Mouse (Mus musculus) ES-E14 (cell line): ENCODE measurements around the gene Stxbp1.

Experiments used
- CHD2 ChIP-seq: IDR thresholded peaks from 2 replicates; pipeline ENCODE4 v1.6.1; 2014; ENCODE audit warnings: mild to moderate bottlenecking, low read depth, low read length, inconsistent platforms
- HCFC1 ChIP-seq: IDR thresholded peaks from 2 replicates; pipeline ENCODE4 v1.6.1; 2012; ENCODE audit warnings: low read length, inconsistent platforms, borderline replicate concordance; ENCODE audit not compliant: insufficient read depth
- MAFK ChIP-seq: IDR thresholded peaks from 2 replicates; pipeline ENCODE4 v1.6.1; 2014; ENCODE audit warnings: mild to moderate bottlenecking, low read depth, low read length, inconsistent platforms; ENCODE audit not compliant: insufficient read depth

- TF ChIP-seq MAFK (no peak), HCFC1 (no peak), CHD2 (no peak)
Observed at GRCm38 (mm10) chr2:32835588-32835987, 11.5 kb downstream of the Stxbp1 start.
